Mouse (Mus musculus) bone marrow, adult 2 months (tissue): ENCODE measurements around the gene Cyp27b1. TPM values are rescaled to one million over a fixed set of nuclear protein-coding genes. Genes with fewer than 3 reads are reported as not detected.
A peak's percentile ranks its signal among the peaks of the same experiment; 100 is the strongest.
"Not testable (repeated sequence)": the region's sequence is repeated elsewhere in the genome, so short reads cannot be mapped to it uniquely, and the experiment has no call there.

ENCODE experiments used
- H3K27ac ChIP-seq: fragments of 200-500 bp; 2 replicates; pipeline ENCODE4 v1.5.1; 2012; ENCODE audit warnings: low read depth, mild to moderate bottlenecking, control low read depth, inconsistent platforms, low read length; ENCODE audit not compliant: control insufficient read depth, poor library complexity, insufficient read depth
- H3K4me1 ChIP-seq: fragments of 200-500 bp; 2 replicates; pipeline ENCODE4 v1.6.1; 2011; ENCODE audit warnings: low read length; ENCODE audit not compliant: control insufficient read depth, insufficient read depth
- H3K4me3 ChIP-seq: fragments of 200-500 bp; replicated peaks from 2 replicates; pipeline ENCODE3; 2011; ENCODE audit warnings: mild to moderate bottlenecking, low read depth, low read length, control low read depth; ENCODE audit not compliant: control insufficient read depth
- CTCF ChIP-seq: fragments of 200-500 bp; IDR thresholded peaks from 2 replicates; pipeline ENCODE4 v1.5.1; 2011; ENCODE audit warnings: low read length, control low read depth; ENCODE audit not compliant: control insufficient read depth, insufficient read depth
- POLR2A ChIP-seq: fragments of 200-500 bp; IDR thresholded peaks from 2 replicates; pipeline ENCODE4 v1.6.1; 2011; ENCODE audit warnings: low read depth, mild to moderate bottlenecking, control low read depth, low read length, borderline replicate concordance; ENCODE audit not compliant: control insufficient read depth
- WGBS: fragments of 180-500 bp; shearing (Covaris S2); methylation state at CpG from one replicate; pipeline ENCODE4 v1.1.7; 2018; 5-methylcytosine and 5-hydroxymethylcytosine counted together
- polyA plus RNA-seq: library from polyadenylated mRNA; stranded (reverse); fragments of >200 nt; gene quantifications from 2 replicates; pipeline ENCODE4 v1.2.4, GENCODE M21; 2011; ENCODE audit warnings: low replicate concordance; ENCODE audit not compliant: missing spikeins, insufficient read depth, insufficient read length

Cyp27b1 gene
- polyA plus RNA-seq, 1 experiment, result not detected

- Histone ChIP-seq H3K27ac (no peak within 1 kb of the TSS), H3K4me1 (peaks cover 5% of the 10 kb centered on the region; the same call in 1 of the 2 replicates), H3K4me3 (peak within 1 kb of the TSS; percentile 46)
- TF ChIP-seq POLR2A, result no peak
- no peak for TF ChIP-seq CTCF
- under 1% methylated on average over 36 of the region's 36 CpGs for WGBS
Measured at GRCm38 (mm10) chr10:127070190-127071121, 22.4 kb downstream of the Cyp27b1 start, which contains the start of gene Tspan31. Gene Tspan31, minus strand, starts transcription at chr10:127070264.

GRCm38 (mm10) chr10:127071203-127071602 is 23.2 kb downstream of the Cyp27b1 start:
- no peak for TF ChIP-seq CTCF
- TF ChIP-seq POLR2A, result no peak
- H3K4me1 ChIP-seq, result peaks cover 5% of the 10 kb centered on the region; the same call in 1 of the 2 replicates
- WGBS, result 49% methylated on average over 9 of the region's 9 CpGs
- no peak overlapping the region for H3K4me3 ChIP-seq
- H3K27ac ChIP-seq, result no peak overlapping the region

- not testable (repeated sequence) for H3K4me3 ChIP-seq, H3K27ac ChIP-seq, H3K4me1 ChIP-seq
- 65% methylated on average over 4 of the region's 4 CpGs for WGBS
Measured at GRCm38 (mm10) chr10:127072270-127072669, 24.2 kb downstream of the Cyp27b1 start.

- WGBS, result 59% methylated on average over 2 of the region's 2 CpGs
- not testable (repeated sequence) for H3K4me3 ChIP-seq, H3K27ac ChIP-seq, H3K4me1 ChIP-seq
Measured at GRCm38 (mm10) chr10:127072969-127073368, 24.9 kb downstream of the Cyp27b1 start.

GRCm38 (mm10) chr10:127073981-127074380 is 25.9 kb downstream of the Cyp27b1 start:
- no peak overlapping the region for H3K4me3 ChIP-seq
- peaks cover 5% of the 10 kb centered on the region; the same call in 1 of the 2 replicates for H3K4me1 ChIP-seq
- WGBS, result 88% methylated on average over 1 of the region's 1 CpGs
- H3K27ac ChIP-seq, result no peak overlapping the region
- no peak for TF ChIP-seq CTCF

- peaks cover 5% of the 10 kb centered on the region; the same call in 1 of the 2 replicates for H3K4me1 ChIP-seq
- 3% methylated on average over 9 of the region's 9 CpGs for WGBS
- TF ChIP-seq POLR2A (peak; percentile 75; the same call in 1 of the 2 replicates), CTCF (peak; percentile 76)
- peak within 1 kb of the TSS; percentile 87 for H3K4me3 ChIP-seq
- peak within 1 kb of the TSS; percentile 35 for H3K27ac ChIP-seq
Measured at GRCm38 (mm10) chr10:127075080-127075479, 27.0 kb downstream of the Cyp27b1 start, which contains the start of gene Agap2. Gene Agap2, plus strand, starts transcription at chr10:127075284.

- 3% methylated on average over 8 of the region's 8 CpGs for WGBS
- Histone ChIP-seq H3K4me1 (peaks cover 5% of the 10 kb centered on the region; the same call in 1 of the 2 replicates), H3K27ac (peak overlapping the region; percentile 35), H3K4me3 (peak overlapping the region; percentile 87)
- TF ChIP-seq POLR2A (no peak), CTCF (no peak)
Measured at GRCm38 (mm10) chr10:127075651-127076050, 27.6 kb downstream of the Cyp27b1 start.

- Histone ChIP-seq H3K4me1 (peaks cover 3% of the 10 kb centered on the region; the same call in 1 of the 2 replicates), H3K27ac (peak overlapping the region; percentile 6; the same call in 1 of the 2 replicates), H3K4me3 (peak overlapping the region; percentile 87)
- WGBS, result 7% methylated on average over 4 of the region's 4 CpGs
- TF ChIP-seq CTCF (no peak), POLR2A (no peak)
Measured at GRCm38 (mm10) chr10:127076082-127076481, 28.0 kb downstream of the Cyp27b1 start.

GRCm38 (mm10) chr10:127077515-127077914 is 29.5 kb downstream of the Cyp27b1 start:
- no peak for TF ChIP-seq POLR2A
- no peak for TF ChIP-seq CTCF
- Histone ChIP-seq H3K4me3 (no peak overlapping the region), H3K4me1 (no peaks in the 10 kb centered on the region; the same call in 1 of the 2 replicates), H3K27ac (no peak overlapping the region)
- WGBS, result 80% methylated on average over 10 of the region's 10 CpGs
